Mouse (Mus musculus): ENCODE data around the gene Hmgcll1.

DNA sequence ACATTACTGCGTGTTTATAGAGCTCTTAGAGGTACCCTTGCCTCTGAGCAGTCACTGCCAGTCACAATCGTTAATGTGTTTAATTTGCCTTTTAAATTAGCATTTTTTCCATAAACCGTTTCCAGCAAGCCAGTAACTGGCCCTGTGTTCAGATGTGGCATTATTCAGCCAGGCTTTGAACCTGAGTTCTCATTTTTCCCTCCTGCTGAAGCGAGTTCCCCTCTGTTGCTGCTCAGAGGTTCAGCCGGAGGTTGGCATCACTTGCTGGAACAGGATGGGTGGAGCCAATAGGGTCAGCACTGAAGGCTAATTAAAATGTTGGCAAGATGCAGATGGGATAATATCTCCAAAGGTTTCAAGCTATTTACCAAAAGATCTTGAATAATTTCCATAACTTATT lies 28.7 kb downstream of the Hmgcll1 start:
- TF ChIP-seq POLR2A (IDR thresholded peaks at IDR 0.05; ENCODE audit: borderline replicate concordance, extremely low read depth, insufficient read depth, insufficient read length, poor library complexity, severe bottlenecking): no peak
- no peak for TF ChIP-seq CTCF (IDR thresholded peaks at IDR 0.05; ENCODE audit: borderline replicate concordance, extremely low read depth, insufficient read depth, insufficient read length)

Measured in brain, embryonic 14.5 days (tissue).